ENCODE assay signal across 8 mouse cellular contexts in the genomic region with DNA sequence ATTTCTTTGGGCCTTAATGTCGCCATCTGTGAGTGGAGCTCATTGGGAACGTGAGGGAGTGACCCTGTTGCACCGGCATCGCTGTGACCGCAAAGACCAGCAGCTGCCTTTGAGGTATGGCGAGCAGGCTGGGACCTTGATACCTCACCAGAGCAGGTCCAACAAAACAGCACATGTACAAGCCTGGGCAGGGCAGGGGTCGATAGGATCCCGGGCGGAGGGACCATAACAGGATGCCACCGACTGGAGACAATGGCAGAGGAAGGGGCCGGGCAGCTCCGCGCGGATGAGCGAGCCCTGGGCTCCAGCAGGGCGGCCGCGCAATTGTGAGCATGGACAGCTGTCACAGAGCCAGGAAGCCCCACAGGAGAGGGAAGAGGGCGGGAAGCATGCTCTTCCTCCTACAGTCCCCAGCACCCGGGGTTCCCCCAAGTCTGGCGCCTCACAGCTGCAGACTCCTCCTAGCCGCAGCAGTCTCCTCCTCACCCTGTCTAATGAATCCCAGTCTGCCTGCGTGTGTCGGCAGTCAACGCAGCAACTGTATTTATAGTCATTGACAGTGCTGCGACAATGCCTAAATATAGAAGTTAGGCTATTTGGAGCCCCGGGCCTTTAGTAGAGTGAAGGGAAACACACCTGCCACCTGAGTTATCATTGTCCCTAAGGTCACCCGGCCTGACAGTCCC. TPM values are rescaled to one million over a fixed set of nuclear protein-coding genes. Genes with fewer than 3 reads are reported as not detected.
DNase-seq lines count a peak whose midpoint lies in the region; ATAC-seq lines count a peak whose summit lies in the region.

No protein-coding gene starts in this region.

- WGBS in embryonic facial prominence, embryonic 15.5 days, result 2% methylated on average over 28 of the region's 28 CpGs
- under 1% methylated on average over 28 of the region's 28 CpGs for WGBS in heart, embryonic 13.5 days
- WGBS in kidney, embryonic 14.5 days, result 2% methylated on average over 28 of the region's 28 CpGs

- H3K4me3 ChIP-seq in embryonic facial prominence, embryonic 15.5 days (replicated peaks), result peak overlapping the region; percentile 38
- peak overlapping the region; percentile 50 for H3K4me3 ChIP-seq in heart, embryonic 13.5 days
- H3K4me3 ChIP-seq in kidney, embryonic 14.5 days (ENCODE audit: low read length), result peak overlapping the region; percentile 35

- DNase-seq in ovary, postnatal 10 days (ENCODE audit: low spot score), result peak; percentile 20
- no peak for DNase-seq in ovary, postnatal 14 days (ENCODE audit: low spot score)
- peak; percentile 88 to 90 for DNase-seq in lung, adult 18-20 months
- peak; percentile 68 for DNase-seq in neural tube, embryonic 10.5 days (ENCODE audit: extremely low spot score, low spot score)
- DNase-seq in thymus, adult 18-20 months, result peak; percentile 61 to 71

- peak overlapping the region; percentile 76 for H3K4me2 ChIP-seq in embryonic facial prominence, embryonic 15.5 days (replicated peaks)
- peak overlapping the region; percentile 83 for H3K4me2 ChIP-seq in heart, embryonic 13.5 days
- H3K4me2 ChIP-seq in kidney, embryonic 14.5 days (replicated peaks; ENCODE audit: low read depth, low read length), result peak overlapping the region; percentile 50

- H3K27ac ChIP-seq in embryonic facial prominence, embryonic 15.5 days (replicated peaks), result peak overlapping the region; percentile 71
- H3K27ac ChIP-seq in heart, embryonic 13.5 days (replicated peaks), result peak overlapping the region; percentile 91
- peak overlapping the region; percentile 65 for H3K27ac ChIP-seq in kidney, embryonic 14.5 days (ENCODE audit: low read depth, low read length)

- no peaks in the 10 kb centered on the region for H3K36me3 ChIP-seq in embryonic facial prominence, embryonic 15.5 days
- no peaks in the 10 kb centered on the region for H3K36me3 ChIP-seq in heart, embryonic 13.5 days
- H3K36me3 ChIP-seq in kidney, embryonic 14.5 days (ENCODE audit: control insufficient read depth, insufficient read depth, low read length), result no peaks in the 10 kb centered on the region

- no peak overlapping the region for H3K9ac ChIP-seq in embryonic facial prominence, embryonic 15.5 days
- peak overlapping the region; percentile 86 for H3K9ac ChIP-seq in heart, embryonic 13.5 days
- H3K9ac ChIP-seq in kidney, embryonic 14.5 days (ENCODE audit: low read depth, low read length), result peak overlapping the region; percentile 44

- no peaks in the 10 kb centered on the region for H3K27me3 ChIP-seq in embryonic facial prominence, embryonic 15.5 days
- no peaks in the 10 kb centered on the region for H3K27me3 ChIP-seq in heart, embryonic 13.5 days (replicated peaks)
- H3K27me3 ChIP-seq in kidney, embryonic 14.5 days (ENCODE audit: control insufficient read depth, insufficient read depth, low read length), result peaks cover 5% of the 10 kb centered on the region

- no peaks in the 10 kb centered on the region for H3K9me3 ChIP-seq in embryonic facial prominence, embryonic 15.5 days (replicated peaks)
- H3K9me3 ChIP-seq in heart, embryonic 13.5 days, result no peaks in the 10 kb centered on the region
- no peaks in the 10 kb centered on the region for H3K9me3 ChIP-seq in kidney, embryonic 14.5 days (ENCODE audit: control insufficient read depth, low read length)

- peaks cover 23% of the 10 kb centered on the region for H3K4me1 ChIP-seq in embryonic facial prominence, embryonic 15.5 days
- H3K4me1 ChIP-seq in heart, embryonic 13.5 days, result peaks cover 25% of the 10 kb centered on the region
- no peaks in the 10 kb centered on the region for H3K4me1 ChIP-seq in kidney, embryonic 14.5 days (ENCODE audit: control insufficient read depth, insufficient read depth, low read length)

- ATAC-seq in embryonic facial prominence, embryonic 15.5 days (ENCODE audit: insufficient number of reproducible peaks, low FRiP score, low TSS enrichment, low read depth), result peak; percentile 89
- peak; percentile 78 for ATAC-seq in heart, embryonic 13.5 days (ENCODE audit: extremely low read depth, insufficient number of reproducible peaks, low FRiP score, low TSS enrichment)
- ATAC-seq in kidney, embryonic 14.5 days (ENCODE audit: low FRiP score, low TSS enrichment), result peak; percentile 70

RNA-seq across cellular contexts. Expression of gene Adgre5, which starts 6.7 kb away (rescaled TPM):
- 44.3 and 50.1 TPM in 2 replicates for polyA plus RNA-seq in embryonic facial prominence, embryonic 15.5 days (2015; fragmentation: Nextera tagmentation; extraction: Ambion mirVana)
- 25.0 and 28.4 TPM in 2 replicates for polyA plus RNA-seq in heart, embryonic 13.5 days (2015; fragmentation: Nextera tagmentation; extraction: Ambion mirVana)
- 18.6 and 30.9 TPM in 2 replicates for polyA plus RNA-seq in kidney, embryonic 14.5 days (2014; fragmentation: Nextera tagmentation; extraction: Ambion mirVana)

RNA-seq across cellular contexts. Expression of gene Ddx39, which starts 32.8 kb away (rescaled TPM):
- polyA plus RNA-seq in embryonic facial prominence, embryonic 15.5 days (2015; fragmentation: Nextera tagmentation; extraction: Ambion mirVana), result 132 and 134 TPM in 2 replicates
- polyA plus RNA-seq in heart, embryonic 13.5 days (2015; fragmentation: Nextera tagmentation; extraction: Ambion mirVana), result 133 and 152 TPM in 2 replicates
- 193 and 194 TPM in 2 replicates for polyA plus RNA-seq in kidney, embryonic 14.5 days (2014; fragmentation: Nextera tagmentation; extraction: Ambion mirVana)

RNA-seq across cellular contexts. Expression of gene Pkn1, which starts 48.8 kb away (rescaled TPM):
- polyA plus RNA-seq in embryonic facial prominence, embryonic 15.5 days (2015; fragmentation: Nextera tagmentation; extraction: Ambion mirVana), result 23.7 and 25.8 TPM in 2 replicates
- polyA plus RNA-seq in heart, embryonic 13.5 days (2015; fragmentation: Nextera tagmentation; extraction: Ambion mirVana), result 19.5 and 20.0 TPM in 2 replicates
- polyA plus RNA-seq in kidney, embryonic 14.5 days (2014; fragmentation: Nextera tagmentation; extraction: Ambion mirVana), result 23.8 and 36.1 TPM in 2 replicates
